Mouse (Mus musculus) liver, embryonic 13.5 days (tissue): Measurements from ENCODE around the gene Flt1. TPM values are rescaled to one million over a fixed set of nuclear protein-coding genes. Genes with fewer than 3 reads are reported as not detected.

ENCODE experiments used
- ATAC-seq: fragments of 200-750 bp; cut with Nextera tagmentation; 2 replicates; pipeline ENCODE4 v1.8.0; 2017; ENCODE audit warnings: low read depth, mild to moderate bottlenecking, moderate number of reproducible peaks, moderate library complexity
- DNase-seq: peaks from one replicate; pipeline ENCODE4 v3.0.0; 2022
- H3K27ac ChIP-seq: fragments of 300-500 bp; sonication (generic); 2 replicates; pipeline ENCODE4 v1.5.1; 2015; ENCODE audit warnings: moderate library complexity, mild to moderate bottlenecking, inconsistent platforms
- H3K27me3 ChIP-seq: fragments of 300-500 bp; sonication (generic); 2 replicates; pipeline ENCODE4 v1.6.1; 2015; ENCODE audit warnings: mild to moderate bottlenecking, inconsistent platforms
- H3K36me3 ChIP-seq: fragments of 300-500 bp; sonication (generic); 2 replicates; pipeline ENCODE4 v1.6.1; 2015; ENCODE audit warnings: mild to moderate bottlenecking, inconsistent platforms
- H3K4me1 ChIP-seq: fragments of 300-500 bp; sonication (generic); replicated peaks from 2 replicates; pipeline ENCODE4 v1.6.1; 2015; ENCODE audit warnings: inconsistent platforms
- H3K4me2 ChIP-seq: fragments of 300-500 bp; sonication (generic); 2 replicates; pipeline ENCODE4 v1.6.1; 2015; ENCODE audit warnings: inconsistent platforms, mild to moderate bottlenecking, moderate library complexity
- H3K4me3 ChIP-seq: fragments of 300-500 bp; sonication (generic); replicated peaks from 2 replicates; pipeline ENCODE4 v1.5.1; 2015; ENCODE audit warnings: mild to moderate bottlenecking, inconsistent platforms
- H3K9ac ChIP-seq: fragments of 300-500 bp; sonication (generic); 2 replicates; pipeline ENCODE4 v1.6.1; 2015; ENCODE audit warnings: mild to moderate bottlenecking, inconsistent platforms
- H3K9me3 ChIP-seq: fragments of 300-500 bp; sonication (generic); replicated peaks from 2 replicates; pipeline ENCODE4 v1.6.1; 2016; ENCODE audit warnings: inconsistent platforms
- WGBS: fragments of 180-500 bp; shearing (Covaris S2); methylation state at CpG from one replicate; pipeline ENCODE4 v1.1.7; 2015; ENCODE audit not compliant: insufficient replicate concordance; 5-methylcytosine and 5-hydroxymethylcytosine counted together
- polyA plus RNA-seq: library from polyadenylated mRNA; unstranded; fragments of >200 nt; fragmentation: Nextera tagmentation; extraction: Ambion mirVana; gene quantifications from 2 replicates; pipeline ENCODE4 v1.2.1, GENCODE M21; 2015

Gene Flt1
- 2.4 and 2.8 TPM in 2 replicates for polyA plus RNA-seq

- peak within 1 kb of the TSS; percentile 55 for H3K4me2 ChIP-seq
- H3K9me3 ChIP-seq = no peaks in the 10 kb centered on the region
- H3K36me3 ChIP-seq = no peaks in the 10 kb centered on the region
- peak within 1 kb of the TSS; percentile 45 for H3K4me3 ChIP-seq
- DNase-seq = no peak
- H3K9ac ChIP-seq = peak within 1 kb of the TSS; percentile 26
- H3K27me3 ChIP-seq = peaks cover 90% of the 10 kb centered on the region
- peak; percentile 45 for ATAC-seq
- no peak within 1 kb of the TSS for H3K27ac ChIP-seq
- peaks cover 12% of the 10 kb centered on the region; the same call in 1 of the 2 replicates for H3K4me1 ChIP-seq
- under 1% methylated on average over 77 of the region's 82 CpGs for WGBS
Measured at GRCm38 (mm10) chr5:147725831-147726700, at the start of gene Flt1. TSS of gene Flt1 (minus strand) at chr5:147726011.

- H3K4me2 ChIP-seq = no peak overlapping the region
- peaks cover 2% of the 10 kb centered on the region; the same call in 1 of the 2 replicates for H3K9me3 ChIP-seq
- H3K36me3 ChIP-seq = no peaks in the 10 kb centered on the region
- ATAC-seq (no peak), DNase-seq (no peak)
- H3K27ac ChIP-seq = no peak overlapping the region
- no peaks in the 10 kb centered on the region for H3K4me1 ChIP-seq
- WGBS = 24% methylated on average over 7 of the region's 7 CpGs
- no peak overlapping the region for H3K9ac ChIP-seq
- H3K4me3 ChIP-seq = no peak overlapping the region
- H3K27me3 ChIP-seq = no peaks in the 10 kb centered on the region
Measured at GRCm38 (mm10) chr5:147775222-147775621, 49.4 kb upstream of the Flt1 start.

GRCm38 (mm10) chr5:147769918-147770317 is 44.1 kb upstream of the Flt1 start:
- Histone ChIP-seq H3K4me3 (no peak overlapping the region), H3K36me3 (no peaks in the 10 kb centered on the region), H3K9me3 (peaks cover 2% of the 10 kb centered on the region; the same call in 1 of the 2 replicates), H3K4me1 (no peaks in the 10 kb centered on the region), H3K27me3 (no peaks in the 10 kb centered on the region), H3K9ac (no peak overlapping the region), H3K27ac (no peak overlapping the region), H3K4me2 (no peak overlapping the region)
- WGBS = 57% methylated on average over 6 of the region's 6 CpGs
- no peak for ATAC-seq
- no peak for DNase-seq

- H3K9me3 ChIP-seq = no peaks in the 10 kb centered on the region
- H3K9ac ChIP-seq = no peak overlapping the region
- ATAC-seq (no peak), DNase-seq (no peak)
- no peak overlapping the region for H3K4me3 ChIP-seq
- no peak overlapping the region for H3K4me2 ChIP-seq
- 67% methylated on average over 4 of the region's 4 CpGs for WGBS
- H3K27ac ChIP-seq = no peak overlapping the region
- H3K4me1 ChIP-seq = peaks cover 9% of the 10 kb centered on the region
- no peaks in the 10 kb centered on the region for H3K36me3 ChIP-seq
- H3K27me3 ChIP-seq = no peaks in the 10 kb centered on the region
Measured at GRCm38 (mm10) chr5:147764061-147764460, 38.2 kb upstream of the Flt1 start.

- 38% methylated on average over 8 of the region's 8 CpGs for WGBS
- Histone ChIP-seq H3K36me3 (no peaks in the 10 kb centered on the region), H3K4me2 (no peak overlapping the region), H3K4me1 (peaks cover 22% of the 10 kb centered on the region), H3K27ac (no peak overlapping the region), H3K9me3 (no peaks in the 10 kb centered on the region), H3K4me3 (no peak overlapping the region), H3K9ac (no peak overlapping the region), H3K27me3 (no peaks in the 10 kb centered on the region)
- DNase-seq (no peak), ATAC-seq (no peak)
Measured at GRCm38 (mm10) chr5:147761984-147762383, 36.2 kb upstream of the Flt1 start.

GRCm38 (mm10) chr5:147761275-147761674 is 35.5 kb upstream of the Flt1 start:
- ATAC-seq (peak; percentile 50; the same call in 1 of the 2 replicates), DNase-seq (no peak)
- H3K9me3 ChIP-seq = no peaks in the 10 kb centered on the region
- no peak overlapping the region for H3K27ac ChIP-seq
- no peaks in the 10 kb centered on the region for H3K27me3 ChIP-seq
- peaks cover 22% of the 10 kb centered on the region for H3K4me1 ChIP-seq
- 11% methylated on average over 9 of the region's 9 CpGs for WGBS
- H3K9ac ChIP-seq = no peak overlapping the region
- no peak overlapping the region for H3K4me3 ChIP-seq
- H3K4me2 ChIP-seq = no peak overlapping the region
- H3K36me3 ChIP-seq = no peaks in the 10 kb centered on the region

- ATAC-seq = no peak
- Histone ChIP-seq H3K4me1 (peaks cover 22% of the 10 kb centered on the region), H3K27ac (no peak overlapping the region; the same call in 1 of the 2 replicates), H3K27me3 (peaks cover 7% of the 10 kb centered on the region; the same call in 1 of the 2 replicates), H3K9ac (peak overlapping the region; percentile 22; the same call in 1 of the 2 replicates), H3K4me2 (peak overlapping the region; percentile 59), H3K9me3 (0 out of 2 replicates have a peak, but pooled peaks cover 4% of the 10 kb centered on the region), H3K4me3 (peak overlapping the region; percentile 44), H3K36me3 (no peaks in the 10 kb centered on the region)
- 30% methylated on average over 9 of the region's 9 CpGs for WGBS
- DNase-seq = no peak
Measured at GRCm38 (mm10) chr5:147758640-147759319, 33.0 kb upstream of the Flt1 start.

GRCm38 (mm10) chr5:147757832-147758587 is 32.2 kb upstream of the Flt1 start:
- DNase-seq (no peak), ATAC-seq (no peak)
- Histone ChIP-seq H3K9me3 (0 out of 2 replicates have a peak, but pooled peaks cover 4% of the 10 kb centered on the region), H3K27ac (no peak overlapping the region; the same call in 1 of the 2 replicates), H3K4me1 (peaks cover 22% of the 10 kb centered on the region), H3K4me2 (peak overlapping the region; percentile 59), H3K4me3 (peak overlapping the region; percentile 44), H3K9ac (peak overlapping the region; percentile 22; the same call in 1 of the 2 replicates), H3K36me3 (no peaks in the 10 kb centered on the region), H3K27me3 (peaks cover 12% of the 10 kb centered on the region)
- WGBS = 22% methylated on average over 12 of the region's 12 CpGs

- Histone ChIP-seq H3K4me2 (peak overlapping the region; percentile 44), H3K27me3 (peaks cover 57% of the 10 kb centered on the region), H3K9me3 (0 out of 2 replicates have a peak, but pooled peaks cover 4% of the 10 kb centered on the region), H3K4me3 (peak overlapping the region; percentile 19; the same call in 1 of the 2 replicates), H3K27ac (no peak overlapping the region), H3K9ac (no peak overlapping the region), H3K36me3 (no peaks in the 10 kb centered on the region), H3K4me1 (peaks cover 2% of the 10 kb centered on the region)
- peak; percentile 34; the same call in 1 of the 2 replicates for ATAC-seq
- under 1% methylated on average over 25 of the region's 25 CpGs for WGBS
- DNase-seq = no peak
Measured at GRCm38 (mm10) chr5:147752914-147753341, 27.1 kb upstream of the Flt1 start.

- no peak for DNase-seq
- no peak overlapping the region for H3K9ac ChIP-seq
Measured at GRCm38 (mm10) chr5:147751673-147752130, 25.9 kb upstream of the Flt1 start.

More at GRCm38 (mm10) chr5:147751673-147752130, 25.9 kb upstream of the Flt1 start:
- H3K27me3 ChIP-seq = peaks cover 63% of the 10 kb centered on the region
- ATAC-seq = 0 out of 2 replicates have a peak, but pooled peaks have one; percentile 43
- H3K9me3 ChIP-seq = 0 out of 2 replicates have a peak, but pooled peaks cover 4% of the 10 kb centered on the region
- no peaks in the 10 kb centered on the region; the same call in 1 of the 2 replicates for H3K4me1 ChIP-seq
- H3K4me3 ChIP-seq = no peak overlapping the region
- no peak overlapping the region for H3K27ac ChIP-seq
- under 1% methylated on average over 28 of the region's 28 CpGs for WGBS
- H3K36me3 ChIP-seq = no peaks in the 10 kb centered on the region
- H3K4me2 ChIP-seq = peak overlapping the region; percentile 9; the same call in 1 of the 2 replicates
